Mouse (Mus musculus) intestine, embryonic 14.5 days (tissue): ENCODE data around the gene Foxp1. TPM values are rescaled to one million over a fixed set of nuclear protein-coding genes. Genes with fewer than 3 reads are reported as not detected.

Experiments
- ATAC-seq: fragments of 200-750 bp; cut with Nextera tagmentation; replicated peaks from 2 replicates; pipeline ENCODE4 v1.8.0; 2017; ENCODE audit warnings: low read depth, moderate number of reproducible peaks, moderate TSS enrichment, moderate library complexity; ENCODE audit not compliant: low FRiP score, low TSS enrichment
- DNase-seq: peaks from one replicate; pipeline ENCODE4 v3.0.0-alpha.2; 2018; ENCODE audit warnings: low spot score
- H3K27ac ChIP-seq: fragments of 300-500 bp; sonication (generic); 2 replicates; pipeline ENCODE4 v1.5.1; 2014; ENCODE audit warnings: low read depth, mild to moderate bottlenecking, control low read depth
- H3K27me3 ChIP-seq: fragments of 300-500 bp; sonication (generic); replicated peaks from 2 replicates; pipeline ENCODE4 v1.6.1; 2014; ENCODE audit warnings: low read length, control low read depth; ENCODE audit not compliant: control insufficient read depth, insufficient read depth
- H3K36me3 ChIP-seq: fragments of 300-500 bp; sonication (generic); 2 replicates; pipeline ENCODE4 v1.6.1; 2014; ENCODE audit warnings: low read length, control low read depth; ENCODE audit not compliant: control insufficient read depth, insufficient read depth
- H3K4me1 ChIP-seq: fragments of 300-500 bp; sonication (generic); replicated peaks from 2 replicates; pipeline ENCODE4 v1.6.1; 2014; ENCODE audit warnings: low read length, control low read depth, mixed read lengths; ENCODE audit not compliant: control insufficient read depth, insufficient read depth
- H3K4me2 ChIP-seq: fragments of 300-500 bp; sonication (generic); 2 replicates; pipeline ENCODE4 v1.6.1; 2014; ENCODE audit warnings: low read length
- H3K4me3 ChIP-seq: fragments of 300-500 bp; sonication (generic); 2 replicates; pipeline ENCODE4 v1.5.1; 2014; ENCODE audit warnings: low read depth, low read length, control low read depth, mixed read lengths
- H3K9ac ChIP-seq: fragments of 300-500 bp; sonication (generic); 2 replicates; pipeline ENCODE4 v1.6.1; 2014; ENCODE audit warnings: mild to moderate bottlenecking, low read length
- H3K9me3 ChIP-seq: fragments of 300-500 bp; sonication (generic); 2 replicates; pipeline ENCODE4 v1.6.1; 2016; ENCODE audit warnings: low read length, control low read depth; ENCODE audit not compliant: control insufficient read depth
- WGBS: fragments of 180-500 bp; shearing (Covaris S2); extraction: QIAGEN DNeasy Blood & Tissue Kit; methylation state at CpG from one replicate; pipeline ENCODE4 v1.1.7; 2014; 5-methylcytosine and 5-hydroxymethylcytosine counted together
- polyA plus RNA-seq: library from polyadenylated mRNA; unstranded; fragments of >200 nt; fragmentation: Nextera tagmentation; extraction: Ambion mirVana; gene quantifications from 2 replicates; pipeline ENCODE4 v1.2.1, GENCODE M21; 2014

Gene Foxp1
- polyA plus RNA-seq, 1 experiment from 2014 or later, result 133 TPM

DNA sequence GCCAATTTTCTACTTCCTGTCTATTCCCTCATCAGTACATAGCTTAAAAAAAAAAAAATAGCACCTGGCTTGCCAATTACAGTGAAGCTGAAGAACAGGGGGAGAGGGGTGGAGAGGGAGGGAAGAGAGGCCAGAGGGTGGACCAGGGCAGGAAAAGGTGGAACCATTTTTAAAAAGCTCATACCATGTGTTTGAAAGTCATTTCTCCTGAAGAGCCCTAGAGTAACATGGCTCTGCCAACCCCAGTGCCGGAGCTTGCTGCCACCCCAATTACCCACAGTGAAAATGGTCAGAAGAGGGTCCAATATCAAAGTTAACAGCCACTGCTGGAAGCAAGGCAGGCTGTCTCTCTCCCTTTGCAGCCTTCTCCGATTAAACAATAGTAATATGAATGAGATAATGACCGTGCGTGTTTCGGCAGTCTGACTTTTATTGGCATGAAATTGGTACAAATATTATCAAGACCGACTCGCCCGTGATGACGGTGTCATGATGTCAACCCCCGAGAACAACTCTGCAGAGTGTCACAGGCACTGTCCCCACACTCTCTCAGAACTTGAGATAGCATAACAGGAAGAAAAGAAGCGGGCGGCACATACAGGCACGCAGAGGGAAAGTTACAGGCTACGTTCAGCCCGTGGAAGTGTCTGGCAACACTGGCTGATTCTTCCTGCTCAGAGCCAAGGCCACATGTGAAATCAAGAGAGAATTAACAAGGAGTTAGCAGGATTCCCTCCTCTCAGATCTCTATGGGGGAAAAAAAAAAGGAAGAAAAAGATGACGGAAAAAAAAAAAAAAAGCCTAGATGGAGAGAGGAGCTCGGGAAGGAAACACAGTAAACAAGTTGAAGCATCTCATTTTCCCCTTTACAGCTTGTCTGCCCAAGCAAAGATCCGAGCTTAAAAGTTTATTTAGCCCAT is 427.1 kb downstream of the Foxp1 start:
- H3K36me3 ChIP-seq, result no peaks in the 10 kb centered on the region
- ATAC-seq, result no peak
- H3K4me3 ChIP-seq, result peak overlapping the region; percentile 43
- H3K27me3 ChIP-seq, result no peaks in the 10 kb centered on the region
- 8% methylated on average over 18 of the region's 18 CpGs for WGBS
- peak overlapping the region; percentile 62 for H3K9ac ChIP-seq
- DNase-seq, result peak; percentile 69
- no peaks in the 10 kb centered on the region for H3K9me3 ChIP-seq
- H3K4me1 ChIP-seq, result peaks cover 42% of the 10 kb centered on the region
- H3K27ac ChIP-seq, result peak overlapping the region; percentile 92
- H3K4me2 ChIP-seq, result peak overlapping the region; percentile 56

DNA sequence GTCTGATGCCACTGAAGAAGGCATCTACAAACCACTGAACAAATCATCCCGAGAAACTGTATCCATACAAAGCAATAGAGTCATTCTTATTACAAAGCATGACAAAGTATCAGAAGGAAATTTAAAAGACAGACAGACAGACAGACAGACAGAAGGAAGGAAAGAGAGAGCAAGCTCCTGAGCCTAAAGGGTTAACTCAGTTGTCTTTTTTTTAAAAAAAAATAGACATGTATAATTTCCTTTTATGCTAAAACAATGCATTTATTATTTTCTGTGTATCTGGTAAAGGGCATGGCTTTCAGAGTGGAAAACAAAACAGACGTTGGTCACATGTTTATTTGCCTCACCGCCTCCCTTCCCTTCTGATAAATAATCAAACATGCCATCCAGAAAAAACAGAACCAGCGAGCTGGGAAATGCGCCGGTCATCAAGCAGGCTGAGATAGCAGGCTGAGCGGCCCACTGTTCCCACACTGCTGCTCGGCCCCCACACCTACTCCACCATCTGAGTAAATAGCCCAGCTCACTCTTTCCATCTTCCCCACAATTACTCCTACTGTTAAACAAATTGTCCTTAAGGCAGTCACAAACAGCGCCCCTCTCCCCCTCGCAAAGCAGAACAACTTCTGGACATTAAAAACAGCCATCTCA is 428.1 kb downstream of the Foxp1 start:
- DNase-seq (peak; percentile 63), ATAC-seq (no peak)
- Histone ChIP-seq H3K36me3 (no peaks in the 10 kb centered on the region), H3K4me3 (peak overlapping the region; percentile 43), H3K27ac (peak overlapping the region; percentile 92), H3K4me1 (peaks cover 42% of the 10 kb centered on the region), H3K27me3 (no peaks in the 10 kb centered on the region), H3K9me3 (no peaks in the 10 kb centered on the region), H3K4me2 (peak overlapping the region; percentile 56), H3K9ac (peak overlapping the region; percentile 62)
- WGBS, result 9% methylated on average over 10 of the region's 10 CpGs

DNA sequence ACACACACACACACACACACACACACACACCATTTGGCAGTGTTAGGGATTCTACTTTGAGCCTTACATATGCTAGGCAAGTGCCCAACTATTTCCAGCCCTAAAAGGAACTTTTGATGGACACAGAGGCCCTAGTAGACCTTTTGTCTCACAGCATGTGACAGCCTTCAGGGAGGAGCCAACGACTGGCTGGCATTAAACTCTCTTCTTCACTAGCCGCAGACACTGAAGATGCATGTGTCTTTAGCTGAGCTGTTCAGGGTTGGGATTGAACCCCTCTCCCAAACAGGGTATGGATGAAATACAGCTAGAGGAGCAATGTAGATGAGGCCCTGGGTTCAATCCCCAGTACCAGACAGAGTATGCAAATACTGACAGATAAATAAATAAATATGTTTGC is 428.7 kb downstream of the Foxp1 start:
- DNase-seq (no peak), ATAC-seq (no peak)
- peak overlapping the region; percentile 56 for H3K4me2 ChIP-seq
- WGBS, result 31% methylated on average over 2 of the region's 2 CpGs
- no peaks in the 10 kb centered on the region for H3K9me3 ChIP-seq
- H3K36me3 ChIP-seq, result no peaks in the 10 kb centered on the region
- no peaks in the 10 kb centered on the region for H3K27me3 ChIP-seq
- no peak overlapping the region; the same call in 1 of the 2 replicates for H3K9ac ChIP-seq
- peak overlapping the region; percentile 92 for H3K27ac ChIP-seq
- H3K4me1 ChIP-seq, result peaks cover 42% of the 10 kb centered on the region
- H3K4me3 ChIP-seq, result no peak overlapping the region

DNA sequence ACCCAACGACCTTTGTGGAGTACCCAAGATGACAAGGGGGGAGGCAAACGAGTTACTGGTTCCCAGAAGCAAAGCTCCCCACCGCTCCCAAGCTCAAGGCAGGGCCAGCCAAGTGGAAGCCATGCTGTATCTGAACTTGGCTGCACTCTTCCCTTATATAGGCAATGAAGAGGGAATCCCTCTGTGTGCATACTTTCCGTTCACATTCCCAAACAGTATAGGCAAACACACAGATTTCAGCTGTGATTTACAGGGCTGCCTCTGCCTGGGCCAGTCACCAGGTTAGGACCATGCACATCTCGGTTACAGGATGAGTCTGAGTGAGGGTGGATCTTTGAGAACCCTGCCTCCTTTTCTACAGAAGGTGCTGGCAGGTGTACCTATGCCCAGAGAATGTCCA is 429.3 kb downstream of the Foxp1 start:
- WGBS, result 20% methylated on average over 5 of the region's 5 CpGs
- Histone ChIP-seq H3K9ac (no peak overlapping the region), H3K27ac (peak overlapping the region; percentile 92), H3K4me2 (peak overlapping the region; percentile 56), H3K9me3 (no peaks in the 10 kb centered on the region), H3K4me3 (0 out of 2 replicates have a peak overlapping the region, but pooled peaks have one; percentile 11), H3K4me1 (peaks cover 42% of the 10 kb centered on the region), H3K36me3 (no peaks in the 10 kb centered on the region), H3K27me3 (no peaks in the 10 kb centered on the region)
- peak; percentile 73 for ATAC-seq
- peak; percentile 61 for DNase-seq

DNA sequence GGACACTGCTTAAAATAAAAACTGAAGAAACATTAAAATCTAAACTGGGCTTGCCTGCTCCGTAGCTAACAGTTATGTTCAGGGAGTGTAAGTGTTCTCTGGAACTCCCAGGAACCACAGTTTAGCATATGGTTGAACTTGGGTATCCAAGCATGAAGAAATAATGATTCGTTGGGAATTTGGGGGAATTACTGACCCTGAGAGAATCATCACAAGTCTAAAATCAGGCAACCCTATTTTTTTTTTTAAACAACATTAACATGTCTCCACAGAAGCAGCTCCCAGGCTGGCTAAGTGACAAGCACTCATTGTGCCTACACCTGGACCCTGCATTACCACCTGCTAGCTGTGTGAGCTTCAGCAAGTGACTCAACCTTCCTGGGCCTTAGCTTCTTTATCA is 430.7 kb downstream of the Foxp1 start:
- WGBS, result 80% methylated on average over 2 of the region's 2 CpGs
- H3K4me3 ChIP-seq, result no peak overlapping the region
- H3K4me1 ChIP-seq, result peaks cover 35% of the 10 kb centered on the region
- DNase-seq, result no peak
- H3K27ac ChIP-seq, result no peak overlapping the region
- H3K27me3 ChIP-seq, result no peaks in the 10 kb centered on the region
- no peaks in the 10 kb centered on the region for H3K36me3 ChIP-seq
- no peak for ATAC-seq
- H3K9me3 ChIP-seq, result no peaks in the 10 kb centered on the region
- no peak overlapping the region for H3K4me2 ChIP-seq
- H3K9ac ChIP-seq, result no peak overlapping the region

DNA sequence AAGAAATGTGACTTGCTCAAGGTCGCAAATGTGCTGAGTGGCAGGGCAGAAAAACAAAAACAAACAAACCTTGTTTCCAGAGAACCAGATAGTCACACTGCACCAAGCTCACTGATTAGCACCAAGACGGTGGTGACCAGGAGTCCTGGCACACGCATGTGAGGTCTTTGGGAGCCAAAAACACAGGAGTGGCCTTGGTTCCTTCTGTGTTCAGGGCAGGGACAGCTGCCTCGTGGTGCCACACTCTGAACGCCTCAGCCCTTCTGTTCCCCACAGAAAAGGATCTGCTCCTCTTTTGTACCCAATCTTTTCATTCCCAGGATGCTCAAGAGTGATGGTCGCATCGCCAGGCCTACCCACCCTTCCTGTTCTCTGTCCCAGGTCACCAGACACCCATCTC is 434.9 kb downstream of the Foxp1 start:
- H3K36me3 ChIP-seq, result peaks cover 10% of the 10 kb centered on the region; the same call in 1 of the 2 replicates
- H3K9me3 ChIP-seq, result no peaks in the 10 kb centered on the region
- WGBS, result 74% methylated on average over 7 of the region's 7 CpGs
- no peak overlapping the region for H3K9ac ChIP-seq
- DNase-seq, result no peak
- no peak overlapping the region for H3K27ac ChIP-seq
- peaks cover 11% of the 10 kb centered on the region; the same call in 1 of the 2 replicates for H3K4me1 ChIP-seq
- H3K27me3 ChIP-seq, result no peaks in the 10 kb centered on the region
- no peak overlapping the region for H3K4me3 ChIP-seq
- H3K4me2 ChIP-seq, result no peak overlapping the region
- ATAC-seq, result no peak

DNA sequence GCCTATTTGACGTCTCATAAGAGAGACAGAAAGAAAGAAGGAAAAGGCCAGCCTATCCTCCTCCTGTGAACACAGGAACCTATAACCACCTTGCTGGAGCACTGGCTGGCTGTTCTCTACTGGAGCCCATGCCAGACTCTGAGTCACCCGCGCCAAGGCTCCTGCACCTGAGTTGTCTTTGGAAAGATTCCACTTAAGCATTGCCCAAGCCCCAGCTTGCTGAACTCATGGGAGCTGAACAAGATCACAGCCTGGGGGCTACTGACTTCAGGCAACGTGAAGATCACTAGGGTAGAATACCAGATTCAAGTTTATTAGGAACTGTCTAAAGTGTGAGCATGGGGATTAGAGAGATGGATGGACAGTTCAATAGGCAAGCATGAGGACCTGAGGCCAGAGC is 437.6 kb downstream of the Foxp1 start:
- no peak for DNase-seq
- Histone ChIP-seq H3K9ac (no peak overlapping the region), H3K4me2 (no peak overlapping the region), H3K9me3 (no peaks in the 10 kb centered on the region), H3K27ac (no peak overlapping the region), H3K4me3 (no peak overlapping the region), H3K27me3 (no peaks in the 10 kb centered on the region), H3K36me3 (peaks cover 10% of the 10 kb centered on the region; the same call in 1 of the 2 replicates), H3K4me1 (peaks cover 14% of the 10 kb centered on the region)
- WGBS, result 86% methylated on average over 4 of the region's 4 CpGs
- no peak for ATAC-seq

DNA sequence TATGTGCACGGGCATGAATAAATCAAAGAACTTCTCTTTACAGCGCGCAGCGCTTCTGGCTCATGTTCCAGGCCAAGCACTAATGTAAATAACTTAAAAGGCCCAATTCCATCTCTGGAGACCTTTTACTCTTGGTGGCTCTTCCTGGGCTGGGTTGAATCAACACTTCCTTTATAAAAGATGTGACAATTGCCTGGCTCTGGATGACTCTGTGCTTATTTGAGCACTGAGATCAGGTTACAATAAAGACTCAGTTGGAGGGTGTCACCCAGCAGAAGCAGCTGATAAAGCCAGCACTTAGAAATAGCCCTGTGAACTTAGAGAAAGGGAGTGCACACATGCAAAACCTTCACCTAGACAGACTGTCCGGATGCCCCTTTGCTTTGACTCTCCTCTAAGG is 441.3 kb downstream of the Foxp1 start:
- WGBS, result 11% methylated on average over 5 of the region's 5 CpGs
- peak overlapping the region; percentile 54 for H3K27ac ChIP-seq

More for the DNA sequence above, 441.3 kb downstream of the Foxp1 start:
- H3K4me2 ChIP-seq, result 0 out of 2 replicates have a peak overlapping the region, but pooled peaks have one; percentile 8
- H3K36me3 ChIP-seq, result peaks cover 10% of the 10 kb centered on the region; the same call in 1 of the 2 replicates
- H3K9me3 ChIP-seq, result no peaks in the 10 kb centered on the region
- peak; percentile 53; the same call in 1 of the 2 replicates for ATAC-seq
- H3K4me1 ChIP-seq, result peaks cover 11% of the 10 kb centered on the region
- no peak for DNase-seq
- no peak overlapping the region for H3K9ac ChIP-seq
- H3K4me3 ChIP-seq, result no peak overlapping the region
- no peaks in the 10 kb centered on the region for H3K27me3 ChIP-seq
